Mouse (Mus musculus) gastrocnemius, postnatal 10 days (tissue): Measurements from ENCODE around the gene Flvcr2. TPM values are rescaled to one million over a fixed set of nuclear protein-coding genes. Genes with fewer than 3 reads are reported as not detected.

ENCODE experiments used
- DNase-seq: peaks from one replicate; pipeline ENCODE4 v3.0.0; 2021; ENCODE audit warnings: mixed read lengths
- total RNA-seq, 2 experiments: library from RNA; stranded (reverse); gene quantifications; 2 replicates each; pipeline ENCODE4 v1.2.3; 2021

Flvcr2 gene
- total RNA-seq, 2 experiments from 2014 or later = 4.3 to 5.4 TPM

- DNase-seq = no peak
These were observed 47.8 kb downstream of the Flvcr2 start for GRCm38 (mm10) chr12:85794094-85794493.

DNA sequence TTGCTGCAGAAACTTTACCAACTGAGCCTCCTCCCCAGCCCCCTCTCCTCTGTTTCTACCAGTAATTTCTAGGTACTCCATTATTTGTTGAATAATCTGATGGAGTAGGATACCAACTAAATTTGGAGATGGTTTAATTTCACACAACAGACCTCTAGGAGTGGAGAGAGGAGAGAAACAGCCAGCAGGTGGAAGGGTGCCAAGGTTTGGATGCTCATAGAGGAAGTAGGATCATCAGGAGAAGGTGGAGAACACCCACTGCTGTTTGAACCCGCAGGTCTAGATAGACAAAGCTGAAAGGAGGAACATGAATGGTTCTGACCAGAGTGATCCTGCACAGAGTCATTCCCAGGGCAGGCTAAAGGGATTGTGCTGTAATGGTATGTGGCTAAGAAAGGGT, 49.2 kb downstream of the Flvcr2 start:
- peak; percentile 22 for DNase-seq

DNA sequence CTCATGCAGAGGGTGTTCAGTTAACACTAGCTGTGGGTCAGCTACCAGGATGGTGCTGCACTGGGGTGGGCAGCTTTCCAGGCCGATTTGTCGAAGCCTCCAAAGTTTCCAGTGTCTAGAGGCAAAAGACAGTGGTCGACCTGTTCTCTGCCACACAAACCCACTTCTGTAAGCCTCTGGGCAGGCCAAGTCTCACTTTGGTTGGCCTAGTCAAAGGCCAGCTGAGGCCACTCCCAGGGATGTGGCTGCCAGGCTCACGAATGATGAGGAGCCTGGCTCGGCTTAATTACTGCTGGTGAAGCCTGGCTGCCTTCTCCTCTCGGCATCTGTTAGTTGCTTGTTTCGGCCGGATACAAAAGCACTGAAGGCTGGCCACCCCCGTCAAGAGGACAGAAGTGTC, 53.7 kb downstream of the Flvcr2 start:
- peak; percentile 52 for DNase-seq

DNA sequence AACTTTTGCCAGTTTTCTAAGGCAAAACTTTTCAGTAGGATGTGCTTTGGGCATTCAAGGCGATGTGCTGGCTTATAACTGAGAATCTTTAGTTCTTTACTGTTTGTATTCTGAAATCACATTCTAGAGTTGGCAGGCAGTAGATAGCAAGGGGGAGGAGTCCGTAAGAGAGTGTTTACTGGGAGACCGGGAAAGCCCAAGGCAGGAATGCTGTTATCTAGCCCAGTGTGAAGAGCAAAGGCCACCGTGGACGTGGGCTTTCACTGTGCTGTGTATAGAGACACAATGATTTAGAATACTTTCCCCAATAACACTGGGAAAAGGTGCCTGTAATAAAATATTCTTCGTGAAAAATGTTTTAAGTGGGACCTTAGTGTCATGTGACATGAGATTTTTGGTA, 63.4 kb downstream of the Flvcr2 start:
- no peak for DNase-seq

DNA sequence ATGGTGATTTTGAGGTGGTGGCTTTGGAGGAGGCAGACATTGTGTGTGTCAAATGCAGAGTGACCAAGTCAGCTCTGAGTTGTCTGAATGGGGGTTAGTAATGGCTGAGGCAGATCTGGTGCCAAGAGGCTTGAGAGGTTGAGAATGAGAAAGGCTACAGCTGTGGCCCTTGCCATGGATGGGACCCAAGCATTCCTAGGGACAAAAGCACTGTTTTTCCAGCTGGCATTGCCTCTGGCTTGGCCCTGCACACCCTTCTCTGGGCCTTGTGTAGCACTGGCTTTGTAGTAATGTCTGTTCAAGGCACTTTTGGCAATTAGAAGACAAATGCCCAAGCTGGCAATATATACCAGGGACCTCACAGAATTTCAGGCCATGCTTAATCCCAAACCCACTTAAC, 64.6 kb downstream of the Flvcr2 start:
- no peak for DNase-seq

GRCm38 (mm10) chr12:85811676-85812075, 65.3 kb downstream of the Flvcr2 start:
- DNase-seq = no peak

DNA sequence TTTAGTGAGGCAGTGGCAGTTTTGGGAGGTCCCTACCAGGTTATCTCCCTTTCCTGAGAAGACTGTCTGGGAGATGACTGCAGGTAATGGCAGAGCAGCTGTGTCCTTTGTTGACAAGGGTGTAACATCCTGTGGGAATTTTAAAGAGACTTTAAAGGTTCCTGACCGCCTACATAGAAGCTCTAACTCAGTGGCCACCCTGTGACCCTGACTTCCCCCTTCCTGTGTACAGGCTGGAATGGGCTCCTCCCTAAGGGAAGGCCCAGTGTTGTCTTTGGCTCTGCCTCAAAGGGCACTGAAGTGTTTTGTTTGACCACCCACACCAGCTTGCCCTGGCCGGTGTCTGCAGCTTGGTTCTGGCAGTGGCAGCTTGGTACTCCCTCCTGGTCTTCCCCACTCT, 67.3 kb downstream of the Flvcr2 start:
- no peak for DNase-seq

GRCm38 (mm10) chr12:85822051-85822450, 75.7 kb downstream of the Flvcr2 start:
- DNase-seq = no peak

DNA sequence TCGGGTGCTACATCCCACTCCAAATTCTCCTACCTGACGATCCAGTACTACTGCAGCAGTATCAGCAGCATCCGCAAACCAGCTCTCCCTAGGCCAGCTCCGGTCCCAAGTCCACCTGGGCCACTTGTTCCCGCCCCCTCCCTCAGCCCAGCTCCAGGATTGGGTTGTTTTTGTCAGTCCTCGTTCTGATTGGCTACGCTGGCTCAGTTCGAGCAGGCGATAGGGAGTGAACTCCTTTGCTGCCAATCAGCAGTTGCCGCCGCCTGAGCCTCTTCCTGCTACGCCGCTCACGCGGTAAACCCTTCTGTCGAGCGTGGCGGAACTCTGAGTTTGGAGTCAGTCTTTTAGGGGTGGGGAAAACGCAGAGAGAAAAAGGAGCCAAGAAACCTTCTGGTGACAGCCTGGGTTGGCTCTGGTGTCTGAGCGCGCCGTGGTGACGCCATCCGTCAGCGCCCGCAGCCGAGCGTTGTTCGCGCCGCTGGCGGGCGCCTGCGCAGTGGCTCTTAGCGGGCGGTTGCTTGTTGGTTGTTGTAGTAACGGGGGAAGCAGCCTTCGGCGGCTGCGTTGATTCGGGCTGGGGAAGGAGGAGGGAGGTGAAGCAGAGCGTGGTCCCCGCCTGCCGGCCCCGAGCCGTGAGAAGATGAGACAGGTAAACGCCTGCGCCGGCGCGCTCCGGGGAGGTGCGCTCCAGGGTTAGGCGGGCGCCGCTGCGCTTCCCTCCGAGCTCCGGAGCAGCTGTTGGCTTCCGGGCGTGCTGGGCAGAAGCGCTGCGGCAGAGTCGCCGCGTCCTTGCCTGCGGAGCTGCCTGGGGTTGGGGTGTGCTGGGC, 78.3 kb downstream of the Flvcr2 start, which contains the start of the genes Erg28 and Ttll5:
Erg28 (minus strand) TSS at position 113 of the 827 bp plus-strand sequence.
Ttll5 (plus strand) TSS at position 222 of the 827 bp plus-strand sequence.
- DNase-seq = peak; percentile 95

GRCm38 (mm10) chr12:85825361-85825760, 79.0 kb downstream of the Flvcr2 start:
- DNase-seq = no peak

DNA sequence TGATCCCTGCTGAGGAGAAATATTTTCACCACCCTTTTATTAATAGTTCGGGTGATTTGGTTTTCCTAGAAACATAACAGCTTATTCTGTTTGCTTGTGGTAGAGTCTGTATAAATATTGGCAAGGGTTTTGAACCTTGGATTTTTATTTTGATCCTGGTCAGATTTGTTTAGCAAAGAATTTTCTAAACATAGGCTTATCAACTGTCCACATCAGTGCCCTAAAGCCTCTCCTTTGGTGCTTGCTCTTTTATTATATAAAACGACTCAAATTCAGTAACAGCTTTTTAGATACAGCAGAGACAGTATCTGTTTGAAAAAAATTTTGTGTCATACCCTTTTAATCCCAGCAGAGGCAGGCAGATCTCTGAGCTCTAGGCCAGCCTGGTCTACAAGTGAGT, 79.5 kb downstream of the Flvcr2 start:
- no peak for DNase-seq

GRCm38 (mm10) chr12:85828856-85829255, 82.5 kb downstream of the Flvcr2 start:
- DNase-seq = no peak

DNA sequence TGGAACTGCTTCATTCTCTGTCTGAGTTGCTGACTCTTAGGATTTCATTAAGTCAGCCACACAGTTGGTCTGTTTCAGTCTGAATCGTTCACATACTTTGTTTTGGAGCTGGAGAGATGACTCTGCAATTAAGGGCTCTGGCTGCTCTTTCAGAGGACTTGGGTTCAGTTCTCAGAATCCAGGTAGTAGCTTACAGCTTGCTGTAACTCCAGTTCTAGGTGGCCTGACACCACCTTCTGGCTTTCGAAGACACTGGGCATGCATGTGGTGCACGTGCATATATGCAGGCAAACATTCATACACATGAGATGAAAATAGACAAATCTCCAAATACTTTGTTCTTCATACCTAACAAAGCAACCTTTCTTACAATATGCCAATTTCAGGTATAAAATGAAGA, 83.5 kb downstream of the Flvcr2 start:
- DNase-seq = no peak

GRCm38 (mm10) chr12:85830691-85831090, 84.4 kb downstream of the Flvcr2 start:
- no peak for DNase-seq

GRCm38 (mm10) chr12:85834543-85834942, 88.2 kb downstream of the Flvcr2 start:
- no peak for DNase-seq

GRCm38 (mm10) chr12:85837765-85838164, 91.4 kb downstream of the Flvcr2 start:
- no peak for DNase-seq

DNA sequence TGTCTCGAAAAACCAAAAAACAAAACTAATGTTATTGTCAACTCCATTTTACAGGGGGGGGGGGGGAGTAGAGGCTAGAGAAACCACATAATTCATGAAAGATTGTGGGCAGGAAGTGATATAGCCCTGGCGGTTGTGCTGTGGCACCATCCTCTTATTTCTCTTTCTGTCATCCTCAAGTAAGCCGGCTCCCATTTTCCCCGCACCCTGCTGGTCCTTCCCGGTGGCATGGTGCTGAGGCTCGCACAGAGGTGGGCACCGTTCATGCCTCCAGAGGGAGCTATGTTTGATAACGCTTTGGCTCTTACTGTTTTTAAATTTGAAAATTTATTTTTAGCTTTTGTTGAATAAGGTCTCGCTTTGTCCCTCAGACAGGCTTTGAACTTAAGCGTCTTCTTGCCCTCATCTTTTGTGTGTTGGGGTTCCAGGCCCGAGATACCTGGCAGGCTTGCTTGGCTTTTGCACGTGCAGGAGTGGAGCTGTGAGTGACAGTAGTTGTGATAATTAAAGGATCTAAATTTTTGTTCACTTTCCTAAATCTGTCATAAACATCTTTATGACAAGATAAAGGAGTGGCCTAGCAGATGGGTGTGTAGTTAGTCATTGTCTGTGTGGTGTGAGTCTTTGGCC, 93.1 kb downstream of the Flvcr2 start:
- DNase-seq = no peak

DNA sequence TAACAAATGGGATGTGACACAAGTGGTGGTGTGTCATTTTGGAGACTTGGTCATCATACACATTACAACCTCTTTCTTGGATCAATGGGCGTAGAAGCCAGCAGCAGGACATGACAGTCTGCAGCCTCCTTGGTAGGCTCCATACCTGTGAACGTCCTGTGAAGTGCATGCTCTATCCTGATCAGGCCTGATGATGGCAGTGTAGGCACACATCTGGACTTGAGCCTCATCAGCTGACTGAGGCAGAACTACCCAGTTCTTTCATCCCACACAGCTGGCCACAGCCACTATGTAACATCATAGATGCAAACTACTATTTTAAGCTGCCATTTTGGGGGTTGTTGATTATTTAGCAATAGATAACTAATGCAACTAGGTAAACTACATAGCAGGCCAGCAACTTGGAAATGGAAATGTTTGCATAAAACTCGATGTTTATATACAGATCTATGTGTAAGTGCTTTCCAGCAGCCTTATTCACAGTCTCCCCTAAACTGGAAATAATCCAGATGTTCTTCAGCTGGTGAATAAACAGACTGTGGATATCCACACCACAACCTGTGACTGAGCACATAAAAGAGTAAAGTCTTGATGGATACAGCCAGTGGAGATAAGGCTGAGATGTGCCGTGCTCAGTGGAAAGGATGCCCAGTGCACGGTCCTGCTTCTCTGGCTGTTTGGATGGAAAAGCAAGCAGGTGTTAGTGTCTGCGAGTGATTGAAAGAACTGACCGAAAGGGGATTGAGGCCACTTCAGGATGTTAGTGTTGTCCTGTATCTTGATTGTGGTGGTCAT, 102.0 kb downstream of the Flvcr2 start:
- peak; percentile 32 for DNase-seq

DNA sequence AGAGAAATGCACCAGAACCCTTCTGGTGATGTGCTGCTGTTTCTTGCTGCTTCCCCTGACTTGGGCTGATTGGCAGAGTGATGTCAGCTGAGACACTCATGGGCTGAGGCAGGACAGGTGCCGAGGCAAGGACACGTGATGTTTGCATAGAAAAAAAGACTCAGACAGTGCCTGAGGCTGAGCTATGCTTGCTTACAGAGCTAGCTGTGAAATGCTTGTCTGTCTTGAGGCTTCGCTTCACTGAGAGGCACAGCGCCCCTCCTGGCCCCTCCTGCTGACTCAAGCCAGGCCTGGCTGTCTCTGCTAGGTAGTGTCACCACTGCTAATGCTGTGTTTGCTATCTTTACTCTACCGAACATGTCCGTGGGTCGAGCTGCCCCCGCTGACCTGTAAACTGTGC, 104.3 kb downstream of the Flvcr2 start:
- DNase-seq = no peak

GRCm38 (mm10) chr12:85853836-85854235, 107.5 kb downstream of the Flvcr2 start:
- no peak for DNase-seq

DNA sequence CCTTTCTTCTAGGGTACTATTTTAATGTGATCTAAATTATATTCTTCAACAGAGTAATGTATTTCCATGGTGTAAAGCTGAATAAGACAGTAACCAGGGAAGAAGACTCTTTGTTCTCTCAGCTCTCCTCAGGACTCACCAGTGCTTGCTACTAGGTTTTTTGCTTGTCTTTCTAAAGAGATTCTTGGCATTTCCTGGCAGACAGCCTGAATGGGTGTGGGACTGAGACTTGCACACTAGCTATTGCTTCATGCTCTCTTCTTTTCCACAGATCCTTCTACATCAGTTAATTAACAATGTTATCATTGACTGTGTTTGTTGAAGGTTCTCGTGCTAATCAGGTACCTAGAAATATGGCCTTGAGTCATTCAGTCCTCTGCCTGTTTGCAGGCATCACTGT, 107.9 kb downstream of the Flvcr2 start:
- DNase-seq = no peak

GRCm38 (mm10) chr12:85857300-85857699, 111.0 kb downstream of the Flvcr2 start:
- DNase-seq = no peak

GRCm38 (mm10) chr12:85859111-85859510, 112.8 kb downstream of the Flvcr2 start:
- no peak for DNase-seq
